Mouse (Mus musculus): ENCODE results near the gene Bphl. TPM values are rescaled to one million over a fixed set of nuclear protein-coding genes. Genes with fewer than 3 reads are reported as not detected.
"Not testable (repeated sequence)": the region's sequence is repeated elsewhere in the genome, so short reads cannot be mapped to it uniquely, and the experiment has no call there.

The Bphl gene
- polyA plus RNA-seq, 1 experiment = 11.4 TPM

- 68% methylated on average over 7 of the region's 7 CpGs for WGBS
- TF ChIP-seq POLR2A (IDR thresholded peaks at IDR 0.05; ENCODE audit: borderline replicate concordance, control insufficient read depth, low read depth, low read length) (no peak), CTCF (IDR thresholded peaks at IDR 0.05; ENCODE audit: control insufficient read depth, insufficient read depth, low read length) (no peak)
- no peak overlapping the region for H3K4me3 ChIP-seq (replicated peaks; ENCODE audit: control insufficient read depth, low read depth, low read length)
- H3K27ac ChIP-seq (ENCODE audit: control insufficient read depth, insufficient read depth, low read depth, low read length, poor library complexity) = no peak overlapping the region
- peaks cover 3% of the 10 kb centered on the region; the same call in 1 of the 2 replicates for H3K4me1 ChIP-seq (ENCODE audit: control insufficient read depth, insufficient read depth, low read length)
Measured at GRCm38 (mm10) chr13:34087052-34087812, 49.8 kb downstream of the Bphl start.

- not testable (repeated sequence) for H3K4me3 ChIP-seq (replicated peaks; ENCODE audit: control insufficient read depth, low read depth, low read length); H3K27ac ChIP-seq (ENCODE audit: control insufficient read depth, insufficient read depth, low read depth, low read length, poor library complexity)
- 48% methylated on average over 5 of the region's 5 CpGs for WGBS
Measured at GRCm38 (mm10) chr13:34088201-34088649, 50.8 kb downstream of the Bphl start.

DNA sequence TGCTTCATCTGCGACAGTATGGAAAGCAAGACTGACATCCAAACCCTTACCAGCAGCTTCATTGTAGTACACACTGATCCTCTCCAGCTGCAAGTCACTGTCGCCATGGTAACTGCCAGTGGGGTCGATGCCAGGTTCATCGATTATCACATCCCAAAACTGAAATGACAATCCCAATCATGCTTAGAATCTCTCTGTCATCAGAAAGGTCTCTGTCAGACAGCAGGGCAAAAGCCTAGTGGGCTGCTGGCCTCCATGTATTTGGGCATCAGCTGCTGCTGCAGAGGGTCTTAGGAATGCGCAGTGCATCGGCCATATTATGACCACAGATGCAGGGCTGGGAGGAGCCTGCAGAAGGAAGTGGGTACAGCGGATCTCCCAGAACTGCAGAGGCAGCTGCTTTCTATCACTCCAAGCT lies 51.5 kb downstream of the Bphl start:
- H3K4me3 ChIP-seq (replicated peaks; ENCODE audit: control insufficient read depth, low read depth, low read length) = peak overlapping the region; percentile 14
- whole genome bisulfite sequencing = 33% methylated on average over 7 of the region's 7 CpGs
- H3K27ac ChIP-seq (ENCODE audit: control insufficient read depth, insufficient read depth, low read depth, low read length, poor library complexity) = no peak overlapping the region
- TF ChIP-seq CTCF (IDR thresholded peaks at IDR 0.05; ENCODE audit: control insufficient read depth, insufficient read depth, low read length) (no peak), POLR2A (IDR thresholded peaks at IDR 0.05; ENCODE audit: borderline replicate concordance, control insufficient read depth, low read depth, low read length) (no peak)
- H3K4me1 ChIP-seq (ENCODE audit: control insufficient read depth, insufficient read depth, low read length) = peaks cover 3% of the 10 kb centered on the region; the same call in 1 of the 2 replicates

More at GRCm38 (mm10) chr13:34088201-34088649, 50.8 kb downstream of the Bphl start:
- not testable (repeated sequence) for H3K4me1 ChIP-seq (ENCODE audit: control insufficient read depth, insufficient read depth, low read length)

DNA sequence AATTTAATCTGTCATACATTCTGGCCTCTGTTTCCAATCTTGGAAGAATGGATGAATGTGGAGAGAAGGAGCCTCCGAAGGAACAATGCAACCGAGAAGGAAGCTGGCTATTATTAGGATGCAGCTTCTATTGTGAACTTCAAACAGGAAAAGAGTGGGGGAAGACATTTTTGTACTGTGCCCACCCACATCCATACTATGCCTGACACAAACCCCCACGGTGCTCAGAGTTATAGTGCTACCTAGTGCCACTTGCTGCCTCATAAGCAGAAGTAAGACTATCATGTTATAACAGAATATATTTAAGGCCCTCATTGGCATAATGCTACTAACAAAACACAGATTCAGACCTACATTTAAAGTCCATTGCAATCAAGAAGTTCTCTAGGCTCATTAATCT lies 52.0 kb downstream of the Bphl start:
- no peak overlapping the region for H3K4me3 ChIP-seq (replicated peaks; ENCODE audit: control insufficient read depth, low read depth, low read length)
- H3K27ac ChIP-seq (ENCODE audit: control insufficient read depth, insufficient read depth, low read depth, low read length, poor library complexity) = no peak overlapping the region
- no peak for TF ChIP-seq POLR2A (IDR thresholded peaks at IDR 0.05; ENCODE audit: borderline replicate concordance, control insufficient read depth, low read depth, low read length)
- no peak for TF ChIP-seq CTCF (IDR thresholded peaks at IDR 0.05; ENCODE audit: control insufficient read depth, insufficient read depth, low read length)
- 9% methylated on average over 3 of the region's 3 CpGs for WGBS
- peaks cover 3% of the 10 kb centered on the region; the same call in 1 of the 2 replicates for H3K4me1 ChIP-seq (ENCODE audit: control insufficient read depth, insufficient read depth, low read length)

DNA sequence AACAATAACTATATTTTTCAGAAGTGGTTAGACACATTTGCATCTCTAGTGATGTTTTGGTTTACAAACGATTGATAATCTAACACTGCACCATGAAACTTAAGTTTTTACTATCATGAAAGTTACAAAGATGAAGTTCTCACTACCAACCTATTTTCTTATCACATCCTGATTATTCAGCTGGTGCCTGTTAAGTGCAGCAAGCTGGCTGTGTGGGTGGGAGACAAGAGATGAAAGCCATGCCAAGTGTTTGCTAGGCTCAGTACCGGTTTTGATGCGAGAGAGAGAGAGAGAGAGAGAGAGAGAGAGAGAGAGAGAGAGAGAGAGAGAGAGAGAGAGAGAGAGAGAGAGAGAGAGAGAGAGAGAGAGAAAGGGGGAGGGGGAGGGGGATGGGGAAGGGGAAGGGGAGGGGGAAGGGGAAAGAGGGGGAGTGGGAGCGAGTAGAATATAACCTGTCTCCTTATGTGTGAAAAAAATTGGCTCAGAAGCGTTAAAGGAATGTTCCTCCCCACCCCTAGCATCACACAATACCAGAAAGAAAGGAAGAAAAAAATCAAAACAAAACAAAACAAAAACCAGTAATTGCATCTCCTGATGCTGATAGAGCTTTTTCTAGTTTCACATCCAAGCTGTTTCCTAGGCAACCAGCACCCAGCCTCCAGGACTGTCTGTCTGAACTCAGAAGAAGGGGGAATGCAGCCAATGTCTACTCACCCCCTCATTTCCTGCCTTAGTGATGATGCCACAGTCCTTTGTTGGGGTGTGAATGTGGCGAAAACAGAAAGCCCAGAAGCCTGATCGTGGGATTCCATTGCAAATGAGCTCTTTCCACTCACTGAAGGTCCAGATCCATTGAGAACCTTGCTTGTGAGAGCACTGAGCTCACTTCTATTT lies 58.4 kb downstream of the Bphl start:
- TF ChIP-seq POLR2A (IDR thresholded peaks at IDR 0.05; ENCODE audit: borderline replicate concordance, control insufficient read depth, low read depth, low read length) = no peak
- TF ChIP-seq CTCF (IDR thresholded peaks at IDR 0.05; ENCODE audit: control insufficient read depth, insufficient read depth, low read length) = no peak
- no peaks in the 10 kb centered on the region; the same call in 1 of the 2 replicates for H3K4me1 ChIP-seq (ENCODE audit: control insufficient read depth, insufficient read depth, low read length)
- no peak overlapping the region for H3K4me3 ChIP-seq (replicated peaks; ENCODE audit: control insufficient read depth, low read depth, low read length)
- no peak overlapping the region for H3K27ac ChIP-seq (ENCODE audit: control insufficient read depth, insufficient read depth, low read depth, low read length, poor library complexity)
- 54% methylated on average over 7 of the region's 7 CpGs for WGBS

- no peak overlapping the region for H3K4me3 ChIP-seq (replicated peaks; ENCODE audit: control insufficient read depth, low read depth, low read length)
- no peaks in the 10 kb centered on the region; the same call in 1 of the 2 replicates for H3K4me1 ChIP-seq (ENCODE audit: control insufficient read depth, insufficient read depth, low read length)
- H3K27ac ChIP-seq (ENCODE audit: control insufficient read depth, insufficient read depth, low read depth, low read length, poor library complexity) = no peak overlapping the region
- TF ChIP-seq POLR2A (IDR thresholded peaks at IDR 0.05; ENCODE audit: borderline replicate concordance, control insufficient read depth, low read depth, low read length) = no peak
- no peak for TF ChIP-seq CTCF (IDR thresholded peaks at IDR 0.05; ENCODE audit: control insufficient read depth, insufficient read depth, low read length)
- 62% methylated on average over 4 of the region's 4 CpGs for WGBS
Measured at GRCm38 (mm10) chr13:34096455-34096854, 59.1 kb downstream of the Bphl start.

DNA sequence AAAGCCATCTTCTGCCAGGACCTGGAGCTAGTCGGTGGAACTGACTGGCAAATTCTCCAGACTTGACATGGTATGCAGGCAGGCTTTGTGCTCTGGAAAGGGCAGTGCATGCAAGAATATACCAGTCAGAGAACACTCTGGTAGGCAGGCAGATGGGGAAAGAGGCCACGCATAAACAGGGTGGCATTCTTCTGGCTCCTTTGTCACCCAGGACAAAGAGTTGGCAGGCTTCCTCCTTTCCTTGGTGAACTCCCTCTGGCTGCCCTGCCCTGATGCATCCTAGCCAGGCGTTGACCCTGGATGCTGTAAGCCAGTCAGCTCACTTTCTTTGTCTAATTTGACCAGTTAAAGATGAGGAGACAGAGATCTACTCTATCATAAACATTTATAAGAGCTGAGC lies 59.7 kb downstream of the Bphl start:
- 85% methylated on average over 3 of the region's 3 CpGs for WGBS

DNA sequence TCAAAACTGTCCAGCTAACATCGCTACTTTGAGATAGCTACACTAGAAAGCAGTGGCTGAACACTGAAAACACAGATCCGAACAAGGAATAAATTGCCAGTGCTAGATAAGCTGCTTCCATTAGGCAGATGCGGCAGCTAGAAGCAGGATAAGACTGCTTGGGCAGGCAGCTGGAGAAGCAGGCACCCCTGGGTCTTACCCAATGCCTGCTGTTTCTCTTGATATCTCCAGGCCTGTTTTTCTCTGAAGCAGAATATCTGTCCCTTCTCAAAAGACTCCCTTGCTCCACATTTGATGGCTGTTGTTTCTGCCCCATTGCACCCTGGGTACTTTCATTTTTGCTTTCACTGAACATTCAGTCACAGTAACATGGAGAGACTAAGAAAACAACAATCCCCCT lies 63.3 kb downstream of the Bphl start:
- Histone ChIP-seq H3K4me3 (replicated peaks; ENCODE audit: control insufficient read depth, low read depth, low read length) (no peak overlapping the region), H3K27ac (ENCODE audit: control insufficient read depth, insufficient read depth, low read depth, low read length, poor library complexity) (no peak overlapping the region), H3K4me1 (ENCODE audit: control insufficient read depth, insufficient read depth, low read length) (no peaks in the 10 kb centered on the region; the same call in 1 of the 2 replicates)
- 56% methylated on average over 3 of the region's 3 CpGs for WGBS
- no peak for TF ChIP-seq CTCF (IDR thresholded peaks at IDR 0.05; ENCODE audit: control insufficient read depth, insufficient read depth, low read length)

More for the DNA sequence above, 59.7 kb downstream of the Bphl start:
- Histone ChIP-seq H3K4me3 (replicated peaks; ENCODE audit: control insufficient read depth, low read depth, low read length) (no peak overlapping the region), H3K27ac (ENCODE audit: control insufficient read depth, insufficient read depth, low read depth, low read length, poor library complexity) (no peak overlapping the region), H3K4me1 (ENCODE audit: control insufficient read depth, insufficient read depth, low read length) (no peaks in the 10 kb centered on the region; the same call in 1 of the 2 replicates)
- TF ChIP-seq CTCF (IDR thresholded peaks at IDR 0.05; ENCODE audit: control insufficient read depth, insufficient read depth, low read length) = no peak
- no peak for TF ChIP-seq POLR2A (IDR thresholded peaks at IDR 0.05; ENCODE audit: borderline replicate concordance, control insufficient read depth, low read depth, low read length)

Measured in bone marrow, adult 2 months (tissue).